Mouse (Mus musculus): ENCODE measurements around the gene Gm17657.

- no peak for TF ChIP-seq HCFC1 (IDR thresholded peaks at IDR 0.05; ENCODE audit: low read depth, low read length)
- TF ChIP-seq ZMIZ1 (IDR thresholded peaks at IDR 0.05; ENCODE audit: low read depth, low read length): no peak
- TF ChIP-seq MAFK (IDR thresholded peaks at IDR 0.05; ENCODE audit: insufficient replicate concordance, low read length): no peak
- no peak for TF ChIP-seq POLR2AphosphoS2 (IDR thresholded peaks at IDR 0.05; ENCODE audit: low read depth, low read length)
- no peak for TF ChIP-seq EP300 (IDR thresholded peaks at IDR 0.05; ENCODE audit: low read length)
- no peak for TF ChIP-seq USF1 (IDR thresholded peaks at IDR 0.05; ENCODE audit: low read depth, low read length)
- TF ChIP-seq CHD2 (IDR thresholded peaks at IDR 0.05; ENCODE audit: low read length): no peak
- TF ChIP-seq CTCF (conservative IDR thresholded peaks at IDR 0.05 in 1 of 2, IDR thresholded peaks at IDR 0.05 in 1 of 2; ENCODE audit: low read depth in 2 of 2, low read length in 2 of 2): no peak
- TF ChIP-seq SIN3A (IDR thresholded peaks at IDR 0.05; ENCODE audit: low read length): no peak
- no peak for TF ChIP-seq ZKSCAN1 (IDR thresholded peaks at IDR 0.05; ENCODE audit: borderline replicate concordance, low read depth, low read length)
- no peak for TF ChIP-seq CHD1 (IDR thresholded peaks at IDR 0.05; ENCODE audit: low read depth, low read length)
- no peak for TF ChIP-seq ELF1 (IDR thresholded peaks at IDR 0.05; ENCODE audit: low read depth, low read length)
- TF ChIP-seq POLR2A (IDR thresholded peaks at IDR 0.05; ENCODE audit: low read depth, low read length): no peak
Measured at GRCm38 (mm10) chr17:29545241-29545640, 4.2 kb downstream of the Gm17657 start.

Data from CH12.LX (cell line).